Mouse (Mus musculus) layer of hippocampus, postnatal 14 days (tissue): ENCODE data around the gene Zic2. TPM values are rescaled to one million over a fixed set of nuclear protein-coding genes. Genes with fewer than 3 reads are reported as not detected.
"Not testable (repeated sequence)": the region's sequence is repeated elsewhere in the genome, so short reads cannot be mapped to it uniquely, and the experiment has no call there.

Experiments used
- DNase-seq, 2 experiments: peaks; one replicate each; pipeline ENCODE4 v3.0.0; 2021 to 2022; ENCODE audit warnings: low spot score in 2 of 2, mixed read lengths in 1 of 2
- long read RNA-seq, 2 experiments: library from polyadenylated mRNA; stranded (forward); transcript quantifications; one replicate each; pipeline ENCODE4 v2.0.0; 2021
- total RNA-seq, 2 experiments: library from RNA; stranded (reverse); gene quantifications; 2 replicates each; pipeline ENCODE4 v1.2.3; 2021

The Zic2 gene
- 10 to 100 TPM; 22.1 to 26.7 TPM for total RNA-seq
- long read RNA-seq, experiment 1, partial matches to known transcripts, result 0 of 1 reads
- long read RNA-seq, experiment 1, other reads (novel, unspliced or antisense), result 1 of 1 reads
- long read RNA-seq, experiment 2, result 0 reads

DNA sequence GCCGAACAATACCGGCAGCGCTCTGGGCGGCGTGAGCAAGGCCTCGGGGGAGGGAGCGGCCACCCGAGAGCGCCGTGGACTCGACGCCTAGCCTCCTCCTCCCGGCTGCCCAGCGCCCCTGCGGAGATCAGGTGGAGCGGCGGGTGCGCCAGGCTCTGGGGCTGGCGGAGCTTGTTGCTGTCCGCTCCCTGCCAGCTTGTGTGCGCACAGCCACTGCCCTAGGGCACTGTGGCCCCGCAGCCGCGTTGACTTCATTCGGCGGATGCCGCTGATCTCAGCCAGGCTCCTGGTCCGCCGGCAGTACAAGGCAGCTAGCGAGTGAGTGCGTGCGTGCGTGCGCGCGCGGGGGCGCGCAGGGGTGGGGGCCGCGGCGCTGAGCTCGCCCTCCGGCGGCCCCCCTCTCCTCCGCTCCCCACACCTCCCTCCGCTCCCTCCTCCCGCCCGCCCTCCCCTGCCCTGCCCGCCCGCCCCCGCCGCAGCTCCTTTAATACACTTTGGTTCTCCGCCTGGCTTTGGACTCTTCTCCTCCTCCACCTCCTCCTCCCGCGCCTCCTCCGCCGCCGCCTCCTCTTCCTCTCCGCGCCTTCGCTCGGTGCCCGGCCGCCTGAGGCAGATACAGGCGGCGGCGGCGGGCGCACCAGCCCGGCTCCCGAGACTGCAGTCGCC is at the start of gene Zic2:
Zic2 (plus strand) TSS at position 545 of the 666 bp plus-strand sequence.
- peak in 1 of 2 experiments; percentile 70 for DNase-seq

DNA sequence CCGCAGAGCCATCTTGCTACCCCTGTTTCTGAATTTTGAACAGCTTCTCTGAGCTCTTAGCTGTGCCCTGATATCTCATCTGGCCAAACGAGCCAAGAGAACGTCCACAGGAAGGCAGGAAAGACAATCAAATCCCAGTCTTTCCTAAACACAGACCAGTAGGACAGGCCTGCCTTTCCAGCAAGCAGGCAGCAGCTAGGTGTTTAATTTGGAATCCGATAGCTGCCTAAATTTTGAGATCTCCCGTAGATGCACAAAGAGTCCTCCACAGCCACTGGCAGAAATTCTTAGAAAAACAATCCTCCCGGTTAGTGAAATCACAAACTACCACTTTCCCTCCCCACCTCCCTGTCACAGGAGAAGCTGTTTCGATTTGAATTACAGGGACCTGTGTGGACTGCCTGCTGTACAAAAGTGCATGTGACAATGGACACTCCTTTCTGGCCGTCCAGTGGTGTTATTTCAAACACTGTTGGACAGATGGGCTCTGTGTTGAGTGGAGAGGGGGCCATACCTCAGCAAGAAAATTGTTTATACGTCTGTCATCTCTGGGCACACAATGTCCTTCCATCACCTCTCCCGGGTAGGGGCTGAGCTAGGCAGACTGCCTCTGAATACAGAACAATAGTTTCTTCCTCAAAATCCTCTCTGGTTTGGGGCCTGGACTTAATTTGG is 48.6 kb upstream of the Zic2 start:
- DNase-seq, result no peak

DNA sequence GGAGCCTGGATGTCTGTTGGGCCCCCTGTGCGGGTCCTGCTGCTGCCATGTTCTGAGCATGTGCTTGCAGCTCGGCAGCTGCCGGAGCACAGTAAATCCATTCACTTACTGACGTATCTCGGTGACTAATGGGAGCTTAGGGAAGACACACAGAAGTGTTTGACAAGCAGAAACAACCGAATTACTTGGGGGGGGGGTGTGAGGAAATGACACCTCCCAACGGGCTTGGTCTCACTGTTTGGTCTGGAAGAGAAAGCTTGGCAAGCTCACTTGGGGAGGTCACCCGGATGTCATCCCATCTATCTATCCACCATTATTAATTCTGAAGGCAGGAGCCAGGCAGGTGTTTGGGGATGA is 48.1 kb upstream of the Zic2 start:
- no peak for DNase-seq

DNA sequence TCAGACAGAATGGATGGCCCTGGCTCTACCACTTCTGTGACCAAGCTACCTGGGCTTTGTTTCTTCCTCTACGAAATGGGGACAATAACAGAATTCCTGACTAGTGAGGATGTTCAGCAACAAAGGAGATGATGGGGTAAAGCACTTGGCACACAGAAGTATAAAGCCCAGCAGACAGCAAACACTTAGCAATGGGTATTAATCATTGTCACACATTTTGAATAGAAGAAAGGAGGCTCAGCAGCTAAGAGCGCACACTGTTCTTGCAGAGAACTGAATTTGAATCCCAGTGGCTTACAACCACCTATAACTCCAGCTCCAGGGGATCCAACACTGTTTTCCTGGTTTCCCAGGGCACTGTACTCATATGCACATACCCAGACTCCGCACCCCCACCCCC is 47.6 kb upstream of the Zic2 start:
- DNase-seq, result no peak

DNA sequence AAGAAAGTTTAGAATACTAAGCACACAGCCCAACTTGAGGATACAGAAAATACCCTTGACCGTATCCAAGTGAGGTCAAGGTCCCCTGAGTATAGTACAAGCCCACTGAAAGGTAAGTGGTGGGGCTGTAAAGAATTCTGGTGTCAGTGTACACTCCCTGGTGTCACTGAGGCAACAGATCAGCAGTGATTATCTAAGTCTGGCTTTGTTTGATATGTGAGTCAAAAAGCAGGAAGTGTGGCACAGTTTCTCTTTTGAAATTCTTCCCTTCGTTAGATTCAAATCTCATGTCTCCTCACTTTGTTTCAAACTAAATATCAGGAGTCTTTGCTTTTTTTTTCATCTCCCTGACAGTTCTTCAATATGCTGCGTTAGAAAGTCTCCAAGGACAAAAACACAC is 42.7 kb upstream of the Zic2 start:
- no peak for DNase-seq

DNA sequence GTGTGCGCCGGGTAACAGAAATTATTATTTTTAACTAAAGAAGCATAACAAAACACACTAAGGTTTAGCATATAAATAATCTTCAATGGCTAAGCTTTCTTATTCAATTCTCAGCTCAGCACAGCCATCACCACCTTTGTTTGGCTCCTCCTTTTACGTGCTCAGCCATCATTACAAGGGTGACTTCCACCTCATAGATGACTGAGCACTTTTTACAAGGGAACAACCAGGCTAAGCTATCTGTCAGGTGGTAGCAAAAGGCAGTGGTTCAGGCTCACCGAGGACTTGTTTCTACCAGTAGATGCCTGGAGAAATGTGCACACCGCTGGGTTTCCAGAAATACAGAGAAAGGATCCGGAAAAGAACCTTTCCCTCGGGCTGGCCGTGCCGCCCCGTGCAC is 41.2 kb upstream of the Zic2 start:
- no peak for DNase-seq

DNA sequence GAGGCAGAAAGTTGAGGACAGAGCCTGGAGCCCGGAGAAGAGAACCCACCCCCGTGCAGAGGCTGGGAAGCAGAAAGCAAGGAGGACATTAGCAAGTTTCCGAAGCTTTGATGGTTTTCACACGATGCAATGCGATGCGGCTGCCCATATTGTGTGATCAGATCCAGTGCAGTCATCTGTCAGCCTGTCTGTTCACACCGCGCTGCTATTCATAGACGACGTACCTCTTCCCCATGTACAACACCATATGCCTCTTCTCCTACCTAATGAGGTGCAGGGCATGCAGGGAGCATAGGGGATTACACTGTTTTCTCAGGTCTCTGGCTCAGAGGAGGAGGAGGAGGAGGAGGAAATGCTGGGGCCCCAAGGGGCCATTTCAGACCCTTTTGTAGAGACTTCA is 38.4 kb upstream of the Zic2 start:
- peak in 1 of 2 experiments; percentile 10 for DNase-seq

DNA sequence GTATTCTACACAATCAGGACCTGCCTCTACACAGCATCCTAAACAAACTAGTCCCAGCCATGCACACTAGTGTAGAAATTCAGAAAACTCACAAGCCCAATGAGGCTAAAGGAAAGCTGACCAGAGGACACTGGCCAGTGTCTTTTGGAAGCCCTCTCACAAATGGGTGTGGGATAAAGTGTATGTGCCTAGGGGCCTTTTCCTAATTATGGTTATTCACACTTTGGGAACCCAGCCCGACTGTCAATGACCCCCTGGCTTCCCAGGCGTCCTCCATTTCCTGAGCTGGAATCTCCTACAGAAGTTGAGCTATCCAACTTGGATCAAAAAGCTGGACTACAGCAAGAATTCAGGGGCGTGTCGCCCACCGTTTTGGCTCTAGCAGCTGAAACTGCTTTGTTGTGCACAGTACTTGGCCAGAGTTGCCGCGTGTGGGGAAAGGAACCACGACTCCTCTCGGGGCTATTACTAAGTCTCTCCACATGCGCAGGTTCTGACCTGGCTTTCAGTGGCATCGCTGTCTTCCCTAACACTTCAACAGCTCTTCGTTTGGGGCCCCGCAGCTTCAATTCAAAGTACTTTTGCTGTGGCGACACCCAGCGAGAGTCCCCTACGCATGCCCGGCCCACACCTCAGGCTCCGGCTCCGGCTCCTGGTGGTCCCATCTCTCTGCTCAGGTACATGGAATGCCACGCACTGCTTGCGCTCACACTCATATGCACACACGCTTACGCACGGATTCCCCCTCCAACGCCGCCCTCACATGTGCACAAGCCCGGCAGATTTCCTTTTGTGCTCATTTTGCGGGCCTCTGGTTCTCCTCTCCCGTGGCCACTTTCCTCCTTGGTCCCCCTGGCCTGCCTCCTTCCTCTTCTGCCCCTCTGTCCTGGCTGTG is 25.4 kb upstream of the Zic2 start:
- no peak for DNase-seq

DNA sequence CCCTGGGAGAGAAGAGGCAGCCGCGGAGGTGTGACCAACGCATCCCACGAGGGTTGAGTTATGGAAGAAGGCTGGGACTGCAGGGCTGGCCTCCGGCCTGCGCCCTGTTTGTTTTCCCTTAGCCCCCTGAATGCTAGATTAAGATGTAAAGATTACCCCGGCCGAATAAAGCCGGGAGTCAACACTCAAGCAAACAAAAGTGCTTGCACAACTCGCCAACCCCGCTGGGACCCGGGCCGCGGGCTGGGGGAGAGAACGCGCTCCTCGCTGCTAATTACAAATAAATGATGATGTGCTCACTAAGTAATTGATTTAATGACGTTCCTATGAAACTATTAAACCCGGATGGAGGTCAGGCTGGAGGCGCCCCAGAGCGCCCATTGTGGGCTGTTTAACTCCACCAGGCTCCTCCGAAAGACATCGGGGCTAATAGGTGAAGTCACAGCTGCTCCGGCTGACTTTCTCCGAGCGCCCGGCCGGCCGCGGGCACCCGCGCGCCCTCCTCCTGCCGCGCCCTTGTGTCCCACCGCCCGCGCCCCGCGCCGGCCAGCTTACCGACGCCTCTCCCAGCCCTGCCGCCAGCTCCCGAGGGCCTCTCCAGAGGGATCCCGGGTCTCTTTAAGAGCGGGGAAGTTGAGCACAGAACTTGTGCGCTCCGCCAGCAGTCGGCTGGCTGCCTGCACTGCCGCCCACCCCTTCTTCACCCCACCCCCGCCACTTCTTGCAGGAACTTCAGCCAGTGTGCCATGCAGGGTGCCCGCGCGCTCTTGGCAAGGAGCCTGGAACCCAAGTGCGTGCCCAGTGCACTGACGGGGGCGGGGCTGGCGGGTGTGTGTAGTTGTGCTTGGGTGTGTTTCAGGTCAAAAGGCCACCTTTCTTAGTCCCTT is 24.5 kb upstream of the Zic2 start, which contains the start of gene Gm5089:
Gm5089 (minus strand) TSS at position 620 of the 887 bp plus-strand sequence.
- DNase-seq, result peak in 1 of 2 experiments; percentile 64

DNA sequence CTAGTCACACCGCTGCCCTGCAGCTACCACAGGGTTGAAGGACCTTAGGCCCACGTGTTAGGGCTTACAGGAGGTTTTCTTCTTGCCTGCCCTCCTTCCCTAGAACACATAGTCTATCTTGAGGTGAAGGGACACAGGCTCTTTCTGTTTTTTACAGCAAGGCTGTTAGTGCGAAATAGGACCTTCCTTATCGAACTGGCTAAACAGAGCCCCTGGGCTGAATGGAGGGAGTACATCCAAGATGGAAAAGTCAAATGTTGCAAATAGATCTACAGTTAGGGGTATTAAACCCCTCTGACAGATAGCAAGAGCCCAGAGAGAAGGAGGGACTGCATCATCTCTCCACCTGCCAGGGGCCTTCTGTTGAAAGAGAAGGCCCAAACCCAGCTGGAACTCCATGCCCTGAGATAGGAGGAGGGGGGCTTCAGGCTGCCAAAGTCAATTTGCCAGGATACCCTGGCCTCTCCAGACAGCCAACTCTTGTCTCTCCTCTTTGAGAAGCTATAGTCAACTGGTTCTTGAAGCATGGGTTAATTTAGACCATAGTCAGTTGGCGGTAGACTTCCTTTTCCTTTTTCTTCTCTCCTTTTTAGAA is 23.6 kb upstream of the Zic2 start:
- DNase-seq, result no peak

DNA sequence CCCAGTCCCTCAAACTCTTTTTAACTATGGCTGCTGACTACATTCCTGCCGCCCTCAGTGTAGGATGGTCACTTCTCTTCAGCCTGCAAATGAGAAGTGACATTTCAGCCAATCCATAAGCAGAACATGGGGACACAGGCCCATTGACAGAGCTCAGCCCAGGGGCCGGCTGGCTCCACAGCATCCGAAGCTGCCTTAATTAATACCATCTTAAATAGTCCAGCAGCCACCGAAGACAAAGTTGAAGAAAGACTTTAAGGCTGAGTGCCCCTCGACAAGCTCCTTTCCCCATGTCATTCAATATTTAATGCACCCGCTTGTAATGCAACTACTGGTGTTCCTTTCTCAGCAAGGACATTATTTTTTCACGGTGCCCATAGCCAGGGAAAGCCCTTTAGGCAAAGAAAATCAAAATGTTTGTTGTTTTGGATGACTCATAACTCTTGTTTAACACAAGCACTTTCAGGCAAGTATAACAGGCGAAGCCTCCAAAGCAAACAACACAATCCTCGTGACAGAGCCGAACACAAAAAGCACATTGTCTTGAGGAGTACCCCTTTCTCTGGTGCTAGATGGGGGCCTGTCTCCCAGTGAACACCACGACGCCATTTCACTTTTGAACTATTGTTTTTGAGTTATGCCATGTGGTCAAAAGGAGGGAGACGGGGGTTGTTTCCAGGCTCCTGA is 22.4 kb upstream of the Zic2 start:
- DNase-seq, result no peak

DNA sequence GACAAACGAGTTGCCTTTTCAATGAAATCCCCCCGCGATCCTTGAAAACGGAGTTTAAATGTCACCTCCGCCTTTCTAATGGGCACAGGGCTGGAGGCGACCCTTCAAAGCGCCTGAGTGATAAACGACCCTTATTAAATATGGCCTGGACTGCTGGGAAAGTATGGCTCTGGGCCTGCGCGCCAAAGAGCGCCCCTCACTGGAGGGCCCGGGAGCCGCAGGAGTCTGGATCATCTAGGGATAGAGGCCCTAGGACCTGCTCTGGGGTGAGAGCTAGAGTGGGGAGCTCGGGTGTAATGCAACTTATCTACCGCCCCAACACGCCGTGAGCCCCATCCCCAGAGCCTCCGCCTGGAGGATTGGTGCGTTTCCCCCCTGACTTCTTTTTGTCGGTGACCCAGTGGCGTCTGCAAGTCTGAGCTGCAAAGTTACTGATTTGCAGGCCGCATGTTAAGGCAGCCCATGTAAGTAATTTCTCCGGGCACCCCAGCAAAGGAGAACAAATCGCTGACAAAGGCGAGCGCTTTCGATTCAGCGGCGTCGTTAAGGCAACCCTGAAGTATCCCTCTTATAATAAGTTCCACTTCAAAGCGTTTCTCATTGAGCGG is 21.7 kb upstream of the Zic2 start:
- DNase-seq, result peak in 1 of 2 experiments; percentile 54

DNA sequence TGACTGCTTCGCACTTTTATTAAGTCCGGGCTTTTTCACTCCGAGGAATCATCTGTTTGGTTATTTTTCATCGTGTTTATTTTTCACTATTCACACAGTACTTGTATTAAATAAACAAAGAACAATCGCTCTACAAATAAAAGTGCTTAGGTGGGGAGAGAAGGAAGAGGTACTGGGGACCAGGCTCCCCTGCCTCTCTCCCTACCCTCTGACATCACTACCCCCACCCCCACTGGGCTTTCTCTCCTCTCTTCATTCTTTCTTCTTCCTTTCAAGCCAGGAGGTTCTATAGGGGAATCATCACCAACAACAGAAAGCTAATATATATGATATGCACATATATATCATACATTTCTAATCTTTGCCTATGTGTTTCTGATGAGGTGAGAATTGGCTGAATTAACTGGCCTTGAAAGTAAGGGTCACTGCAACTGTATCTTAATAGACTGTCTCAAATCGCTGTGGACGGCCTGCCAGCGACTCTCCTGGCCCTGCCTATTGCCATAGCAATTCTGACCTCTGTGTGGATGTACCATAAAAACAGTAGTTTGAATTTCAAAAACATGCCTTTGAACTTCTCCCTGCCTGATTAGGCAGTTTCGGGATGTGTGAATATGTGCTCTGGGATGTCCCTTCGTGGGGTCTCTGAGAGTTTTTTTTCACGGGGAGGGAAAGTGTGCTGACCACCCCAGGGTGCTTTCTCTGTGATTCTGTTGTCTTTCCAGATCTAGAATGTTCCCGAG is 21.1 kb upstream of the Zic2 start:
- DNase-seq, result no peak

DNA sequence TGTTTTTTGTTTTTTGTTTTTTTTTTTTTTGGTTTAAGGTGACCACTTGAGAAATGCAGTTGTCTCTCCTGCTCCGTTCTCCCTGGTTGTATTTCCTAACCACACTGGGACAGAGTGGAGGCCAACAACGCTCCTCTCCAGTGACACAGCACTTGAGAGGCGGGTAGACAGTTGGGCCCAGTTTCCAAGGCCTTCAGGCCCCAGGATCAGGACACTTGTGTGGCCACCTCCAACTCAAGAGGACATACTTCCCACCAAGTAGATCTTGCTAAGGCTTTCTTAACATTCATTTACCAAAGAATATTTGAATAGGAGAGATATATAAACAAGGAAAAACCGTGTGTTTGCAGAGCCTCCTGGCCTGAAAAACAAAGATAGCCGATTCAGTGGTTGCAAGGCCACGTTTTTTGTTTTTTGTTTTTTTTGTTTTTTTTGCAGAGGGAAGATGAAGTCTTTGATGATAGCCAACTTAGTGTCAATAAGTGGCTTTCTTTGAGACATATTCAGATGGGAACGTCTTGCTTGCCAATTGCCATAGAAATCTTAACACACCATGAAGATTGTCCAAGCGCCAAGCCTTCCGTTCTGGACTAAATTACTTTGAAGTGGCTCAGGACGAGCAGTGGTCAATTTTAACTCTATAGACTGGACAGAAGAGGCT is 20.2 kb upstream of the Zic2 start:
- no peak for DNase-seq

DNA sequence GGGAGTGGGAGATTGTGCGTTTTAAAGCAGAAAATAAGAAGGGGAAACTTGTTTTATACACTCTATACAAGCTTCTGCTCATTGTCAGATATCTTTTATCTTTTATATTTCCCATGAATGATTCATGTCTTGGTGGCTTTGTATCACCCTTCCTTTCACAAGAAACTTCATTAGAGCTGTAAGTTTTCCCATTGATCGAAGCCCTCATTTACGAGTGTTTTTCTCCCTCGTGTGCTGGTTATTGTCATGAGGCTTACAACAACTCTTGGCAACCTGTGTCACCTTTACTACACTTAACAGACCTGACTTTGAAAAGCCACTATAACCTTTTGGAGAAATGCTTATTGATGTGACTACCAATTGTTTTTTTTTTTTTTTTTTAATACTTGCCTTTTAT is 19.7 kb upstream of the Zic2 start:
- no peak for DNase-seq

DNA sequence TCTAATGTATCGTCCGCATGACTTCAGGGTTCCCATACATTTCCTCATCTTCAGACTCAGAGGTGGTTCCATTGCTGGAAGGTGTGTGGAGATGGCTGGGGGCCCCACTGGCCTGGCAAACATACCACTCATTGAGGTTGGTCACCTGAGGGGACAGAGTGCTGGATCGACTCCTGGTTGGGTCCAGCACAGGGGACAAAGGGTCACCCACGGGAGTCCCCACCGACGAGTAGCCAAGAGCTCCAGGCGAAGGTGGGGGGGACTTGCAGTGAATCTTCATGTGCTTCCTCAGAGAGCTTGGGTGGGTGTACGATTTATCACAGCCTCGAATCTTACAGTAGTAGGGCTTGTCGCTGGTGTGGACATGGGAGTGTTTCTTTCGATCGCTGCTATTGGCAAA is 15.9 kb upstream of the Zic2 start:
- not testable (repeated sequence) for DNase-seq

DNA sequence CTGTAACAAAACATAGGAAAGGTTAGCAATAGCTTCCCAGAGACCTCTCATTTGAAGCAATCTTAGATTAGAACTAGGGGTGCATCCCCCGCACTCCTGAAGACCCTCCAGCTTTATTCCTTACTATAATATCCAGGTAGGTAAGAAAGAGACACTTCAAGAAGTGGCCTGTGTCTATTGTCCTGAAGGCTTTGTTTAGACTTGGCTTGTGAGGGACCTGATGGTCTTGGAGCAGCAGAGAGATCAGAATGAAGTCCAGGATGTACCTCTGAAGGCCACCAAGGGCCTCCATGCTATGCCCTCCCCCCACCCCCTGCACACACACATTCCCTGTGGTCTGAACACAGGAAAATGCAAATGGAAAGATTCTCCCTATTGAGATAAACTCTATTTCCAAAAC is 15.5 kb upstream of the Zic2 start:
- no peak for DNase-seq

DNA sequence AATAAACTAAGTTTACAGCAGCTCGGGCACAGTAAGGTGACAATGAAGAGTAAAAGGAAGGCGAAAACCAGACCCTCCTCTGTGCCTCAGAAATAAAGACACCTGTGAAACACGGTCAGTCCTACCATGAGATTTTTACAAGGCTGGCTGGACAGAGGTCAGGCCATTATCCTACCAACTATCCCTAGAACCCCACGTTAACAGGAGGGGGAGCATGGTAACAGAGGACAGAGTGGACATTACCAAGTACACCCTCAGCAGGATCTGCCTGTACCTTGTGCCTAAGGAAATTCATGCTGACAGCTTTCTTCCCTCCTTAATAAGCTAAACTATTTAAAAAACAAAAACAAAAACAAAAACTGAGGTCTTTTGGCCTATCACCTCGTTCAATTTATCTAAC is 15.0 kb upstream of the Zic2 start:
- DNase-seq, result no peak
